In genomic region chr10:25313856-25314584, GRCm38 (mm10) we compare ENCODE assay signal across 10 mouse cellular contexts. TPM values are rescaled to one million over a fixed set of nuclear protein-coding genes. Genes with fewer than 3 reads are reported as not detected.
A peak's percentile ranks its signal among the peaks of the same experiment; 100 is the strongest.
DNase-seq lines count a peak whose midpoint lies in the region; ATAC-seq and TF ChIP-seq lines count a peak whose summit lies in the region.
"Had no signal": no experiment of that assay in that cellular context is flagged by ENCODE, and none has a peak within 500 bp of the region (broad histone marks: within the 10 kb centered on the region; RNA-seq: fewer than 3 reads in every experiment).

No protein-coding gene starts in this region.

- H3K4me1 ChIP-seq in kidney, postnatal 0 days (replicated peaks; ENCODE audit: insufficient read depth, low read length): no peaks in the 10 kb centered on the region
- no peaks in the 10 kb centered on the region for H3K4me1 ChIP-seq in embryonic facial prominence, embryonic 11.5 days (ENCODE audit: control insufficient read depth, insufficient read depth, low read length)
- no peaks in the 10 kb centered on the region for H3K4me1 ChIP-seq in intestine, embryonic 15.5 days (replicated peaks)
- H3K4me1 ChIP-seq in neural tube, embryonic 13.5 days (replicated peaks): peaks cover 15% of the 10 kb centered on the region

- H3K36me3 ChIP-seq in kidney, postnatal 0 days (ENCODE audit: insufficient read depth, low read length): no peaks in the 10 kb centered on the region
- no peaks in the 10 kb centered on the region for H3K36me3 ChIP-seq in embryonic facial prominence, embryonic 11.5 days (replicated peaks; ENCODE audit: control insufficient read depth, insufficient read depth, low read depth, low read length)
- no peaks in the 10 kb centered on the region for H3K36me3 ChIP-seq in intestine, embryonic 15.5 days
- H3K36me3 ChIP-seq in neural tube, embryonic 13.5 days: no peaks in the 10 kb centered on the region
- H3K36me3 ChIP-seq: liver, embryonic 15.5 days had no signal

- no peak overlapping the region for H3K27ac ChIP-seq in kidney, postnatal 0 days
- no peak overlapping the region for H3K27ac ChIP-seq in embryonic facial prominence, embryonic 11.5 days (replicated peaks; ENCODE audit: low read depth, low read length)
- H3K27ac ChIP-seq in intestine, embryonic 15.5 days: no peak overlapping the region
- no peak overlapping the region for H3K27ac ChIP-seq in neural tube, embryonic 13.5 days (replicated peaks)
- H3K27ac ChIP-seq: liver, embryonic 15.5 days had no signal

- H3K9ac ChIP-seq in kidney, postnatal 0 days (ENCODE audit: low read depth, low read length): no peak overlapping the region
- H3K9ac ChIP-seq in embryonic facial prominence, embryonic 11.5 days (replicated peaks; ENCODE audit: low read length): no peak overlapping the region
- no peak overlapping the region for H3K9ac ChIP-seq in intestine, embryonic 15.5 days
- no peak overlapping the region for H3K9ac ChIP-seq in neural tube, embryonic 13.5 days
- H3K9ac ChIP-seq: liver, embryonic 15.5 days had no signal

- H3K4me3 ChIP-seq in kidney, postnatal 0 days (replicated peaks; ENCODE audit: low read depth, low read length): no peak overlapping the region
- H3K4me3 ChIP-seq in embryonic facial prominence, embryonic 11.5 days (ENCODE audit: low read depth, low read length): no peak overlapping the region
- no peak overlapping the region; the same call in 1 of the 2 replicates for H3K4me3 ChIP-seq in intestine, embryonic 15.5 days (replicated peaks)
- no peak overlapping the region for H3K4me3 ChIP-seq in neural tube, embryonic 13.5 days
- H3K4me3 ChIP-seq: liver, embryonic 15.5 days had no signal

- H3K4me2 ChIP-seq in kidney, postnatal 0 days (ENCODE audit: low read length): peak overlapping the region; percentile 38
- no peak overlapping the region for H3K4me2 ChIP-seq in embryonic facial prominence, embryonic 11.5 days (ENCODE audit: low read depth, low read length)
- peak overlapping the region; percentile 39 for H3K4me2 ChIP-seq in intestine, embryonic 15.5 days (replicated peaks)
- H3K4me2 ChIP-seq in neural tube, embryonic 13.5 days: peak overlapping the region; percentile 44
- H3K4me2 ChIP-seq: liver, embryonic 15.5 days had no signal

- no peaks in the 10 kb centered on the region for H3K9me3 ChIP-seq in kidney, postnatal 0 days (replicated peaks; ENCODE audit: low read length)
- H3K9me3 ChIP-seq in embryonic facial prominence, embryonic 11.5 days (replicated peaks; ENCODE audit: control insufficient read depth, low read length): no peaks in the 10 kb centered on the region
- no peaks in the 10 kb centered on the region for H3K9me3 ChIP-seq in intestine, embryonic 15.5 days
- no peaks in the 10 kb centered on the region for H3K9me3 ChIP-seq in neural tube, embryonic 13.5 days
- H3K9me3 ChIP-seq: liver, embryonic 15.5 days had no signal

- no peaks in the 10 kb centered on the region for H3K27me3 ChIP-seq in kidney, postnatal 0 days (ENCODE audit: insufficient read depth, low read length)
- H3K27me3 ChIP-seq in embryonic facial prominence, embryonic 11.5 days (ENCODE audit: control insufficient read depth, insufficient read depth, low read length): no peaks in the 10 kb centered on the region
- H3K27me3 ChIP-seq in intestine, embryonic 15.5 days (replicated peaks): no peaks in the 10 kb centered on the region
- no peaks in the 10 kb centered on the region for H3K27me3 ChIP-seq in neural tube, embryonic 13.5 days

- DNase-seq in kidney, postnatal 0 days (ENCODE audit: low spot score): peak; percentile 19
- DNase-seq in kidney, postnatal 36 days: no peak
- DNase-seq in embryonic facial prominence, embryonic 11.5 days (ENCODE audit: low spot score): peak; percentile 62
- DNase-seq in cerebellum, postnatal 36 days: no peak
- DNase-seq in ovary, postnatal 14 days (ENCODE audit: low spot score): no peak
- DNase-seq: cerebellum, adult 2 months had no signal

- ATAC-seq in kidney, postnatal 0 days (replicated peaks; ENCODE audit: low FRiP score, low read depth): no peak
- no peak for ATAC-seq in embryonic facial prominence, embryonic 11.5 days (replicated peaks; ENCODE audit: insufficient number of reproducible peaks, low FRiP score, low TSS enrichment, low read depth)
- ATAC-seq in intestine, embryonic 15.5 days: peak; percentile 89
- ATAC-seq in neural tube, embryonic 13.5 days (ENCODE audit: low read depth): no peak
- ATAC-seq in activated CD4-positive, CD25-positive, alpha-beta regulatory T cell, adult 4 months: no peak

- 10% methylated on average over 17 of the region's 17 CpGs for WGBS in kidney, postnatal 0 days
- 7% methylated on average over 17 of the region's 17 CpGs for WGBS in embryonic facial prominence, embryonic 11.5 days
- 13% methylated on average over 17 of the region's 17 CpGs for WGBS in intestine, embryonic 15.5 days
- 6% methylated on average over 17 of the region's 17 CpGs for WGBS in neural tube, embryonic 13.5 days

- no peak for TF ChIP-seq CTCF in kidney, postnatal 0 days (IDR thresholded peaks at IDR 0.05; ENCODE audit: low read depth)

RNA-seq across cellular contexts. Expression of gene Akap7, which starts 6.3 kb away (rescaled TPM):
- polyA plus RNA-seq in kidney, postnatal 0 days (2015; fragmentation: Nextera tagmentation; extraction: Ambion mirVana): 33.2 and 40.3 TPM in 2 replicates
- 24.8 and 28.6 TPM in 2 replicates for polyA plus RNA-seq in embryonic facial prominence, embryonic 11.5 days (2014; fragmentation: Nextera tagmentation; extraction: Ambion mirVana)
- polyA plus RNA-seq in intestine, embryonic 15.5 days (2015; fragmentation: Nextera tagmentation; extraction: Ambion mirVana): 41.9 and 45.6 TPM in 2 replicates
- polyA plus RNA-seq in neural tube, embryonic 13.5 days (2015; fragmentation: Nextera tagmentation; extraction: Ambion mirVana): 30.3 and 33.5 TPM in 2 replicates
- polyA plus RNA-seq in activated CD4-positive, CD25-positive, alpha-beta regulatory T cell, adult 4 months (2017; shearing (Covaris generic)): 1 to 10 TPM; 4.1 to 5.4 TPM

RNA-seq across cellular contexts. Expression of gene Epb41l2, which starts 45.6 kb away (rescaled TPM):
- polyA plus RNA-seq in kidney, postnatal 0 days (2015; fragmentation: Nextera tagmentation; extraction: Ambion mirVana): 45.5 and 50.7 TPM in 2 replicates
- polyA plus RNA-seq in embryonic facial prominence, embryonic 11.5 days (2014; fragmentation: Nextera tagmentation; extraction: Ambion mirVana): 65.7 and 66.8 TPM in 2 replicates
- 40.1 and 42.1 TPM in 2 replicates for polyA plus RNA-seq in intestine, embryonic 15.5 days (2015; fragmentation: Nextera tagmentation; extraction: Ambion mirVana)
- polyA plus RNA-seq in neural tube, embryonic 13.5 days (2015; fragmentation: Nextera tagmentation; extraction: Ambion mirVana): 29.1 and 29.7 TPM in 2 replicates
- 10 to 100 TPM; 14.6 to 15.4 TPM for polyA plus RNA-seq in activated CD4-positive, CD25-positive, alpha-beta regulatory T cell, adult 4 months (2017; shearing (Covaris generic))

Comparison
In these comparisons a context has a peak if more than half of its experiments do, and no peak if none do; other contexts are left out.
1. DNase-seq: peak in kidney, postnatal 0 days (single experiment) and embryonic facial prominence, embryonic 11.5 days (single experiment); none in kidney, postnatal 36 days (0 of 2), cerebellum, postnatal 36 days (0 of 2) and ovary, postnatal 14 days (single experiment).